ENCODE assay signal across 25 mouse cellular contexts in the genomic region with DNA sequence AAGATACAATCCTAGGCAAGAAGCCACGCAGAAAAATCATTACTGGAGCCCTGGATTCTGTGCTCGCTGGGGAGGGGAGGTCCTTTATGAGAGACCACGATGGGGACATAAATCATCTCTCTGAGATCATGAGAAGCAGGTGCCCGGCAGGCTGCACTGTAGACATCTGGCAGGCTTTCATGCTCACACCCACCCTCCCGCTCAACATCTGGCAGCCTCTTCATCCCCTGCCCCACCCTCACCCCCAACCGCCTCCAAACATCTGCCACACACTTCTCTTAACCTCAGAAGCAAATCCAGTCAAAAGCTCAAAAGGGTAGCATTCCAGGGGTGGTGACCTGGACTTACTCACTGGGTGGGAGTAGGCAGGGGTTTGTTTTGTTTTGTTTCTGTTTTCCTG.
DNase-seq lines count a peak whose midpoint lies in the region; ATAC-seq and TF ChIP-seq lines count a peak whose summit lies in the region.
"Had no signal": no experiment of that assay in that cellular context is flagged by ENCODE, and none has a peak within 500 bp of the region (broad histone marks: within the 10 kb centered on the region; RNA-seq: fewer than 3 reads in every experiment).

No protein-coding gene starts in this region.

- 33% methylated on average over 6 of the region's 6 CpGs for WGBS in embryonic facial prominence, embryonic 12.5 days
- 7% methylated on average over 6 of the region's 6 CpGs for WGBS in limb, embryonic 13.5 days
- 63% methylated on average over 6 of the region's 6 CpGs for WGBS in heart, embryonic 10.5 days
- 33% methylated on average over 6 of the region's 6 CpGs for WGBS in midbrain, embryonic 13.5 days

- peak; percentile 82 for TF ChIP-seq EP300 in ES-Bruce4 (IDR thresholded peaks at IDR 0.05; ENCODE audit: insufficient read depth, low read depth, low read length)

- no peaks in the 10 kb centered on the region for H3K36me3 ChIP-seq in ES-Bruce4 (ENCODE audit: control insufficient read depth, insufficient read depth, low read length, poor library complexity, severe bottlenecking)
- H3K36me3 ChIP-seq in embryonic facial prominence, embryonic 12.5 days, result no peaks in the 10 kb centered on the region
- no peaks in the 10 kb centered on the region for H3K36me3 ChIP-seq in limb, embryonic 13.5 days
- H3K36me3 ChIP-seq in heart, embryonic 10.5 days, result no peaks in the 10 kb centered on the region
- H3K36me3 ChIP-seq in midbrain, embryonic 13.5 days, result no peaks in the 10 kb centered on the region
- H3K36me3 ChIP-seq: limb, embryonic 12.5 days; lung, embryonic 15.5 days had no signal

- no peaks in the 10 kb centered on the region for H3K27me3 ChIP-seq in ES-Bruce4 (ENCODE audit: control insufficient read depth, insufficient read depth, low read length, poor library complexity, severe bottlenecking)
- H3K27me3 ChIP-seq in embryonic facial prominence, embryonic 12.5 days, result 0 out of 2 replicates have a peak, but pooled peaks cover 4% of the 10 kb centered on the region
- H3K27me3 ChIP-seq in limb, embryonic 13.5 days, result peaks cover 4% of the 10 kb centered on the region
- no peaks in the 10 kb centered on the region for H3K27me3 ChIP-seq in heart, embryonic 10.5 days (ENCODE audit: insufficient read depth, poor library complexity, severe bottlenecking)
- H3K27me3 ChIP-seq in midbrain, embryonic 13.5 days, result 0 out of 2 replicates have a peak, but pooled peaks cover 4% of the 10 kb centered on the region
- H3K27me3 ChIP-seq: forebrain, embryonic 13.5 days; limb, embryonic 12.5 days had no signal

- peak; percentile 19 for DNase-seq in ES-CJ7 (ENCODE audit: low read depth, low spot score)
- no peak for DNase-seq in ovary, adult 18-20 months (ENCODE audit: low spot score)
- DNase-seq in heart, embryonic 10.5 days (ENCODE audit: low spot score), result no peak
- DNase-seq: adrenal gland, postnatal 25 days; cerebellum, adult 11-12 months; cerebellum, postnatal 25 days; gastrocnemius, postnatal 10 days; heart, adult 18-20 months; heart, postnatal 36 days; kidney, adult 2 months; kidney, postnatal 25 days; lung, postnatal 4 days; right cerebral cortex, adult 18-20 months; thymus, postnatal 25 days had no signal

- no peaks in the 10 kb centered on the region for H3K9me3 ChIP-seq in ES-Bruce4 (replicated peaks; ENCODE audit: control insufficient read depth, insufficient read depth, low read length, poor library complexity, severe bottlenecking)
- H3K9me3 ChIP-seq in embryonic facial prominence, embryonic 12.5 days, result no peaks in the 10 kb centered on the region
- H3K9me3 ChIP-seq in limb, embryonic 13.5 days, result no peaks in the 10 kb centered on the region
- no peaks in the 10 kb centered on the region for H3K9me3 ChIP-seq in heart, embryonic 10.5 days
- no peaks in the 10 kb centered on the region for H3K9me3 ChIP-seq in midbrain, embryonic 13.5 days
- H3K9me3 ChIP-seq: forebrain, embryonic 13.5 days; limb, embryonic 12.5 days; lung, embryonic 15.5 days had no signal

- no peak for TF ChIP-seq CTCF in ES-Bruce4 (IDR thresholded peaks at IDR 0.05; ENCODE audit: low read depth, low read length)

- H3K4me1 ChIP-seq in ES-Bruce4 (ENCODE audit: control insufficient read depth, insufficient read depth, low read length), result peaks cover 2% of the 10 kb centered on the region
- H3K4me1 ChIP-seq in embryonic facial prominence, embryonic 12.5 days, result no peaks in the 10 kb centered on the region
- H3K4me1 ChIP-seq in limb, embryonic 13.5 days, result peaks cover 15% of the 10 kb centered on the region
- H3K4me1 ChIP-seq in heart, embryonic 10.5 days, result 0 out of 2 replicates have a peak, but pooled peaks cover 4% of the 10 kb centered on the region
- H3K4me1 ChIP-seq in midbrain, embryonic 13.5 days (replicated peaks), result peaks cover 19% of the 10 kb centered on the region
- H3K4me1 ChIP-seq: lung, embryonic 15.5 days had no signal

- H3K9ac ChIP-seq in ES-Bruce4 (ENCODE audit: low read depth, poor library complexity, severe bottlenecking), result no peak overlapping the region
- no peak overlapping the region for H3K9ac ChIP-seq in embryonic facial prominence, embryonic 12.5 days
- H3K9ac ChIP-seq in limb, embryonic 13.5 days, result no peak overlapping the region
- H3K9ac ChIP-seq in midbrain, embryonic 13.5 days (replicated peaks), result no peak overlapping the region
- H3K9ac ChIP-seq: forebrain, embryonic 13.5 days; limb, embryonic 12.5 days; liver, embryonic 14.5 days; lung, embryonic 15.5 days had no signal

- H3K4me2 ChIP-seq in embryonic facial prominence, embryonic 12.5 days (replicated peaks), result no peak overlapping the region
- no peak overlapping the region for H3K4me2 ChIP-seq in limb, embryonic 13.5 days (replicated peaks)
- H3K4me2 ChIP-seq in midbrain, embryonic 13.5 days (replicated peaks), result no peak overlapping the region
- H3K4me2 ChIP-seq: forebrain, embryonic 13.5 days; limb, embryonic 12.5 days; lung, embryonic 15.5 days; midbrain, embryonic 11.5 days had no signal

- TF ChIP-seq POLR2A in ES-Bruce4 (IDR thresholded peaks at IDR 0.05; ENCODE audit: insufficient read depth, low read length), result no peak

- no peak overlapping the region for H3K4me3 ChIP-seq in ES-Bruce4 (ENCODE audit: low read depth, low read length)
- H3K4me3 ChIP-seq in embryonic facial prominence, embryonic 12.5 days, result no peak overlapping the region
- no peak overlapping the region for H3K4me3 ChIP-seq in limb, embryonic 13.5 days
- no peak overlapping the region for H3K4me3 ChIP-seq in heart, embryonic 10.5 days
- H3K4me3 ChIP-seq in midbrain, embryonic 13.5 days (replicated peaks), result no peak overlapping the region
- H3K4me3 ChIP-seq: forebrain, embryonic 13.5 days; left cerebral cortex, adult 2 months; limb, embryonic 12.5 days; lung, embryonic 15.5 days had no signal

- ATAC-seq in embryonic facial prominence, embryonic 12.5 days (ENCODE audit: insufficient number of reproducible peaks, insufficient read depth, low FRiP score, low TSS enrichment), result 0 out of 2 replicates have a peak, but pooled peaks have one; percentile 10
- peak; percentile 59 for ATAC-seq in limb, embryonic 13.5 days (ENCODE audit: low FRiP score, low read depth)
- no peak for ATAC-seq in midbrain, embryonic 13.5 days
- ATAC-seq: forebrain, embryonic 13.5 days; inflammation-experienced regulatory T-cells, adult 6 months had no signal

- no peak overlapping the region for H3K27ac ChIP-seq in ES-Bruce4 (ENCODE audit: insufficient read depth, low read length)
- H3K27ac ChIP-seq in embryonic facial prominence, embryonic 12.5 days, result no peak overlapping the region
- no peak overlapping the region for H3K27ac ChIP-seq in limb, embryonic 13.5 days
- no peak overlapping the region for H3K27ac ChIP-seq in heart, embryonic 10.5 days
- H3K27ac ChIP-seq in midbrain, embryonic 13.5 days, result no peak overlapping the region
- H3K27ac ChIP-seq: forebrain, embryonic 13.5 days; left cerebral cortex, adult 2 months; limb, embryonic 12.5 days; liver, embryonic 14.5 days; lung, embryonic 15.5 days had no signal
